In genomic region chr5:8073901-8074561, GRCm38 (mm10) we compare ENCODE assay signal across 22 mouse cellular contexts. TPM values are rescaled to one million over a fixed set of nuclear protein-coding genes. Genes with fewer than 3 reads are reported as not detected.
A peak's percentile ranks its signal among the peaks of the same experiment; 100 is the strongest.
DNase-seq lines count a peak whose midpoint lies in the region; ATAC-seq and TF ChIP-seq lines count a peak whose summit lies in the region.
"Had no signal": no experiment of that assay in that cellular context is flagged by ENCODE, and none has a peak within 500 bp of the region (broad histone marks: within the 10 kb centered on the region; RNA-seq: fewer than 3 reads in every experiment).

No protein-coding gene starts in this region.

- ATAC-seq in erythroblast, adult 5-6 weeks (replicated peaks; ENCODE audit: low FRiP score, poor library complexity, severe bottlenecking), result no peak
- ATAC-seq: forebrain, embryonic 14.5 days had no signal

- H3K79me2 ChIP-seq in heart, adult 2 months (replicated peaks; ENCODE audit: control insufficient read depth, insufficient read depth, low read length), result no peaks in the 10 kb centered on the region

- no peaks in the 10 kb centered on the region for H3K4me1 ChIP-seq in heart, adult 2 months (ENCODE audit: control insufficient read depth, insufficient read depth, low read length)
- H3K4me1 ChIP-seq: kidney, embryonic 15.5 days; limb, embryonic 13.5 days; lung, embryonic 15.5 days; midbrain, embryonic 12.5 days had no signal

- no peaks in the 10 kb centered on the region for H3K27me3 ChIP-seq in heart, adult 2 months (ENCODE audit: control insufficient read depth, insufficient read depth, low read length)
- H3K27me3 ChIP-seq: kidney, embryonic 15.5 days; limb, embryonic 13.5 days; lung, embryonic 15.5 days; midbrain, embryonic 12.5 days had no signal

- no peak overlapping the region for H3K27ac ChIP-seq in heart, adult 2 months
- peak overlapping the region; percentile 64 for H3K27ac ChIP-seq in layer of hippocampus, adult 2 months
- H3K27ac ChIP-seq: kidney, embryonic 15.5 days; limb, embryonic 13.5 days; lung, embryonic 15.5 days; midbrain, embryonic 12.5 days; stomach, postnatal 0 days had no signal

- 92% methylated on average over 9 of the region's 9 CpGs for WGBS in heart, adult 2 months

- TF ChIP-seq POLR2A in heart, adult 2 months (IDR thresholded peaks at IDR 0.05; ENCODE audit: insufficient read depth, low read depth, low read length), result no peak
- no peak for TF ChIP-seq POLR2A in brain, embryonic 14.5 days (IDR thresholded peaks at IDR 0.05; ENCODE audit: borderline replicate concordance, extremely low read depth, insufficient read depth, insufficient read length, poor library complexity, severe bottlenecking)

- no peak overlapping the region for H3K4me3 ChIP-seq in heart, adult 2 months
- no peak overlapping the region for H3K4me3 ChIP-seq in layer of hippocampus, adult 2 months
- H3K4me3 ChIP-seq: kidney, embryonic 15.5 days; limb, embryonic 13.5 days; lung, embryonic 15.5 days; midbrain, embryonic 12.5 days had no signal

- no peak overlapping the region for H3K9ac ChIP-seq in heart, adult 2 months (ENCODE audit: low read depth, low read length)
- H3K9ac ChIP-seq: kidney, embryonic 15.5 days; limb, embryonic 13.5 days; lung, embryonic 15.5 days; midbrain, embryonic 12.5 days had no signal

- no peak for TF ChIP-seq CTCF in heart, adult 2 months (IDR thresholded peaks at IDR 0.05)
- no peak for TF ChIP-seq CTCF in layer of hippocampus, adult 2 months (conservative IDR thresholded peaks at IDR 0.05)
- no peak for TF ChIP-seq CTCF in brain, embryonic 14.5 days (IDR thresholded peaks at IDR 0.05; ENCODE audit: borderline replicate concordance, extremely low read depth, insufficient read depth, insufficient read length)

- DNase-seq in cerebellum, adult 11-12 months, result peak; percentile 55
- DNase-seq in cerebellum, adult 8-10 months, result no peak
- DNase-seq in heart, adult 11 months, result peak; percentile 72
- no peak for DNase-seq in heart, adult 2 months
- no peak for DNase-seq in layer of hippocampus, adult 2 months (ENCODE audit: low spot score in 2 of 2)
- DNase-seq in layer of hippocampus, postnatal 14 days (ENCODE audit: low spot score in 2 of 2), result no peak
- peak; percentile 11 for DNase-seq in brain, embryonic 14.5 days (ENCODE audit: low read depth)
- DNase-seq: adrenal gland, adult 8-10 months; gastrocnemius, postnatal 10 days; heart, postnatal 36 days; kidney, adult 18-20 months; kidney, postnatal 25 days; right cerebral cortex, postnatal 4 days; thymus, adult 18-20 months; thymus, postnatal 25 days had no signal

- intact Hi-C loops in heart, adult 2 months (cut with DNase I), result no loop called here

- no peaks in the 10 kb centered on the region for H3K36me3 ChIP-seq in heart, adult 2 months (ENCODE audit: control insufficient read depth, insufficient read depth, low read length)

- no peak for TF ChIP-seq EP300 in heart, adult 2 months (IDR thresholded peaks at IDR 0.05; ENCODE audit: insufficient read depth, low read depth, low read length)

RNA-seq across cellular contexts. Expression of gene Sri, which starts 28.2 kb away (rescaled TPM):
- total RNA-seq in heart, adult 2 months (2021), result 10 to 100 TPM; 84.5 to 97.1 TPM
- polyA plus RNA-seq in heart, adult 2 months (2012; rRNA removed), result 80.8 and 113 TPM in 2 replicates
- 100 to 1,000 TPM; 106 to 107 TPM for total RNA-seq in layer of hippocampus, adult 2 months (2021)
- 100 to 1,000 TPM in 1 of 2 experiments, 10 to 100 TPM in 1; 99.5 to 108 TPM for total RNA-seq in layer of hippocampus, postnatal 14 days (2021)
- 103 and 108 TPM in 2 replicates for polyA plus RNA-seq in brain, embryonic 14.5 days (2012; rRNA removed)
- total RNA-seq in erythroblast, adult 5-6 weeks (2015; ENCODE audit: low replicate concordance), result 114 and 174 TPM in 2 replicates
- total RNA-seq in erythroblast, adult 5-6 weeks (2017; ENCODE audit: low replicate concordance), result 63.2 and 87.3 TPM in 2 replicates

Comparison
In these comparisons a context has a peak if more than half of its experiments do, and no peak if none do; other contexts are left out.
1. DNase-seq: peak in cerebellum, adult 11-12 months (single experiment), heart, adult 11 months (single experiment) and brain, embryonic 14.5 days (single experiment); none in cerebellum, adult 8-10 months (single experiment), heart, adult 2 months (0 of 2), layer of hippocampus, adult 2 months (0 of 2) and layer of hippocampus, postnatal 14 days (0 of 2).